In the genomic region with DNA sequence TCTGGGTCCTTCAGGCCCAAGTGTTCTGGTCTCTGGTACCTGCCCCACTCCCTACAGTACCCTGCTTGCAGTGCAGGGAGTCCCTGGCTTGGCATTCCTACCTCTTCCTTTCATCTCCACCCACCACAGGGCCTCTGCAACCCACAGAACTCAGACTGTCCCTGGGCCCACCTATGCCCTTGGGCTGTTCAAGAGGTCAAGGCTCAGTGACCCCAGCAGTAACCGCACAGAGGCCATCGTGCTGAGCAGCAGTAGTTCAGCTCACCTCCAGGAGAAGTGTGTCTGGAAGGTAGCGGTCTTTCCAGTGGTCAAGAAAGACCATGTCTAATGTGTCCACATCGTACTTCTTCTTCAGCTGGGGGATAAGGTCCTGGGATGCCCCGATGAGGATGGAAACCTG, we compare ENCODE assay signal across 16 mouse cellular contexts. TPM values are rescaled to one million over a fixed set of nuclear protein-coding genes. Genes with fewer than 3 reads are reported as not detected.
DNase-seq lines count a peak whose midpoint lies in the region; ATAC-seq and TF ChIP-seq lines count a peak whose summit lies in the region.
"Had no signal": no experiment of that assay in that cellular context is flagged by ENCODE, and none has a peak within 500 bp of the region (broad histone marks: within the 10 kb centered on the region; RNA-seq: fewer than 3 reads in every experiment).

No protein-coding gene starts in this region.

- no peak overlapping the region for H3K4me2 ChIP-seq in kidney, embryonic 15.5 days
- no peak overlapping the region for H3K4me2 ChIP-seq in liver, embryonic 13.5 days
- H3K4me2 ChIP-seq in liver, embryonic 11.5 days = no peak overlapping the region
- H3K4me2 ChIP-seq: hindbrain, embryonic 15.5 days had no signal

- no peak for TF ChIP-seq CTCF in gastrocnemius, adult 2 months (IDR thresholded peaks at IDR 0.05)

- peaks cover 32% of the 10 kb centered on the region for H3K4me1 ChIP-seq in kidney, embryonic 15.5 days
- H3K4me1 ChIP-seq in liver, embryonic 13.5 days (replicated peaks) = peaks cover 40% of the 10 kb centered on the region
- H3K4me1 ChIP-seq in liver, embryonic 11.5 days (replicated peaks; ENCODE audit: control insufficient read depth, insufficient read depth, low read length) = peaks cover 9% of the 10 kb centered on the region

- DNase-seq in gastrocnemius, adult 2 months = peak; percentile 13
- DNase-seq in gastrocnemius, postnatal 36 days = no peak
- no peak for DNase-seq in kidney, postnatal 25 days
- no peak for DNase-seq in liver, embryonic 13.5 days
- no peak for DNase-seq in liver, embryonic 11.5 days (ENCODE audit: low spot score)
- DNase-seq in thymus, postnatal 10 days (ENCODE audit: low spot score in 2 of 2) = no peak
- DNase-seq: adrenal gland, adult 8-10 months; right cerebral cortex, postnatal 25 days had no signal

- intact Hi-C loops in gastrocnemius, adult 2 months (cut with DNase I) = no loop called here
- intact Hi-C loops in gastrocnemius, postnatal 36 days (cut with DNase I) = no loop called here

- 0 out of 2 replicates have a peak overlapping the region, but pooled peaks have one; percentile 17 for H3K27ac ChIP-seq in gastrocnemius, adult 2 months
- peak overlapping the region; percentile 41 for H3K27ac ChIP-seq in kidney, embryonic 15.5 days
- H3K27ac ChIP-seq in liver, embryonic 13.5 days = no peak overlapping the region
- no peak overlapping the region for H3K27ac ChIP-seq in liver, embryonic 11.5 days (ENCODE audit: low read depth, low read length)
- H3K27ac ChIP-seq: heart, embryonic 10.5 days; left cerebral cortex, adult 2 months; liver, embryonic 14.5 days had no signal

- 69% methylated on average over 5 of the region's 5 CpGs for WGBS in kidney, embryonic 15.5 days
- 86% methylated on average over 5 of the region's 5 CpGs for WGBS in liver, embryonic 13.5 days (ENCODE audit: insufficient replicate concordance)
- 91% methylated on average over 5 of the region's 5 CpGs for WGBS in liver, embryonic 11.5 days

- H3K4me3 ChIP-seq in gastrocnemius, adult 2 months = no peak overlapping the region
- no peak overlapping the region for H3K4me3 ChIP-seq in kidney, embryonic 15.5 days (replicated peaks)
- H3K4me3 ChIP-seq in liver, embryonic 13.5 days (replicated peaks) = no peak overlapping the region
- no peak overlapping the region for H3K4me3 ChIP-seq in liver, embryonic 11.5 days (ENCODE audit: low read depth, low read length)
- H3K4me3 ChIP-seq: heart, embryonic 10.5 days; hindbrain, embryonic 15.5 days; left cerebral cortex, adult 2 months; midbrain, embryonic 12.5 days had no signal

- no peak for ATAC-seq in kidney, embryonic 15.5 days (replicated peaks; ENCODE audit: low FRiP score)
- no peak for ATAC-seq in liver, embryonic 13.5 days (ENCODE audit: low read depth)
- no peak for ATAC-seq in liver, embryonic 11.5 days (replicated peaks; ENCODE audit: low FRiP score)
- ATAC-seq: forebrain, embryonic 16.5 days; intestine, postnatal 0 days had no signal

- H3K36me3 ChIP-seq in kidney, embryonic 15.5 days = peaks cover 61% of the 10 kb centered on the region
- peaks cover 84% of the 10 kb centered on the region for H3K36me3 ChIP-seq in liver, embryonic 13.5 days
- H3K36me3 ChIP-seq in liver, embryonic 11.5 days (ENCODE audit: control insufficient read depth, insufficient read depth, low read length) = peaks cover 45% of the 10 kb centered on the region

- no peak overlapping the region for H3K9ac ChIP-seq in kidney, embryonic 15.5 days
- peak overlapping the region; percentile 2; the same call in 1 of the 2 replicates for H3K9ac ChIP-seq in liver, embryonic 13.5 days
- H3K9ac ChIP-seq in liver, embryonic 11.5 days (ENCODE audit: low read depth, low read length) = no peak overlapping the region
- H3K9ac ChIP-seq: hindbrain, embryonic 15.5 days; liver, embryonic 14.5 days; midbrain, embryonic 12.5 days had no signal

- no peaks in the 10 kb centered on the region for H3K9me3 ChIP-seq in kidney, embryonic 15.5 days (replicated peaks)
- H3K9me3 ChIP-seq in liver, embryonic 13.5 days (replicated peaks) = no peaks in the 10 kb centered on the region
- no peaks in the 10 kb centered on the region for H3K9me3 ChIP-seq in liver, embryonic 11.5 days (ENCODE audit: control insufficient read depth, low read length)
- H3K9me3 ChIP-seq: heart, embryonic 10.5 days; hindbrain, embryonic 15.5 days; midbrain, embryonic 12.5 days had no signal

- no peaks in the 10 kb centered on the region for H3K27me3 ChIP-seq in kidney, embryonic 15.5 days
- no peaks in the 10 kb centered on the region for H3K27me3 ChIP-seq in liver, embryonic 13.5 days
- H3K27me3 ChIP-seq in liver, embryonic 11.5 days (replicated peaks; ENCODE audit: control insufficient read depth, insufficient read depth, low read length) = no peaks in the 10 kb centered on the region
- H3K27me3 ChIP-seq: hindbrain, embryonic 15.5 days; midbrain, embryonic 12.5 days had no signal

RNA-seq across cellular contexts. Expression of a gene that starts 15.8 kb away (rescaled TPM):
- 10 to 100 TPM; 18.9 to 21.4 TPM for total RNA-seq in gastrocnemius, adult 2 months (2021)
- total RNA-seq in gastrocnemius, postnatal 36 days (2021) = 10 to 100 TPM; 16.4 to 17.6 TPM
- 28.1 and 29.1 TPM in 2 replicates for polyA plus RNA-seq in kidney, embryonic 15.5 days (2015; fragmentation: Nextera tagmentation; extraction: Ambion mirVana)
- 105 and 112 TPM in 2 replicates for polyA plus RNA-seq in liver, embryonic 13.5 days (2015; fragmentation: Nextera tagmentation; extraction: Ambion mirVana)
- polyA plus RNA-seq in liver, embryonic 11.5 days (2014; fragmentation: Nextera tagmentation; extraction: Ambion mirVana) = 83.7 and 91.8 TPM in 2 replicates

RNA-seq across cellular contexts. Expression of a gene that starts 16.2 kb away (rescaled TPM):
- total RNA-seq in gastrocnemius, adult 2 months (2021) = 10 to 100 TPM; 35.4 to 43.5 TPM
- total RNA-seq in gastrocnemius, postnatal 36 days (2021) = 10 to 100 TPM; 35.4 to 38.4 TPM
- polyA plus RNA-seq in kidney, embryonic 15.5 days (2015; fragmentation: Nextera tagmentation; extraction: Ambion mirVana) = 97.2 and 103 TPM in 2 replicates
- 109 and 110 TPM in 2 replicates for polyA plus RNA-seq in liver, embryonic 13.5 days (2015; fragmentation: Nextera tagmentation; extraction: Ambion mirVana)
- polyA plus RNA-seq in liver, embryonic 11.5 days (2014; fragmentation: Nextera tagmentation; extraction: Ambion mirVana) = 140 and 141 TPM in 2 replicates

Comparison
In these comparisons a context has a peak if more than half of its experiments do, and no peak if none do; other contexts are left out.
1. H3K27ac ChIP-seq: peak in gastrocnemius, adult 2 months (single experiment) and kidney, embryonic 15.5 days (single experiment); none in liver, embryonic 13.5 days (single experiment) and liver, embryonic 11.5 days (single experiment).